Mouse (Mus musculus) lung, postnatal 4 days (tissue): ENCODE data around the gene Slco3a1.

ENCODE experiments used
- DNase-seq, 2 experiments: peaks; one replicate each; pipeline ENCODE4 v3.0.0; 2021

Slco3a1 gene

DNA sequence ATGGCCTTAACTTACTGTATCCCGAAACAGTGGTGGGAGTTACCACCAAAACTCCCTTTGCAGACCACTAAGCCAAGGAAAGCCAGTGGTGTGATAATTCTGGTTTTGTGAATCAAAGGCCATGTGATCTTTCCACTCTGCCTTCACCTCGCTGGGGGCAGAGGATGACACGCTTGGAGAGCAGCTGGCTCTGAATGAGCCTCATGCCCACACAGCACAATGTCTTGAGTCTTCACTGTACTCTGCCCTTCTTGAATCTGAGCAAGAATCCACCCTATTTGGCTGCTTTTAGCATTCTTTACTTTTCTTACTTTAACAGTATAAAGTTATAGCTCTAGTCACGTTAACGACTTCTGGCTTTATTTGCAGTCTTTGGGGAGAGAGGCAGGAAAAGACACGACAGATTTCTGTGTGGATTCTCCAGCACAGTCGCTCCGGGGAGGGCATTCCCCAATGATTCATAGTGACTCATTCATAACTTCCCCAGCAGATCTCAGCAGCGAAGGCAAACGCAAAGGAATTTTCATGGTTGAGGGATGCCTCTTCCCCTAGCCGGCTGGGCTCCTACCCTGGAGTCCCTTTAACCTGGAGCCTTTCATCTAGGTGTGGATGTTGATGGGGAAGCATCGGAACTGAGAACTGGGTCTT lies 178.1 kb downstream of the Slco3a1 start:
- no peak for DNase-seq

DNA sequence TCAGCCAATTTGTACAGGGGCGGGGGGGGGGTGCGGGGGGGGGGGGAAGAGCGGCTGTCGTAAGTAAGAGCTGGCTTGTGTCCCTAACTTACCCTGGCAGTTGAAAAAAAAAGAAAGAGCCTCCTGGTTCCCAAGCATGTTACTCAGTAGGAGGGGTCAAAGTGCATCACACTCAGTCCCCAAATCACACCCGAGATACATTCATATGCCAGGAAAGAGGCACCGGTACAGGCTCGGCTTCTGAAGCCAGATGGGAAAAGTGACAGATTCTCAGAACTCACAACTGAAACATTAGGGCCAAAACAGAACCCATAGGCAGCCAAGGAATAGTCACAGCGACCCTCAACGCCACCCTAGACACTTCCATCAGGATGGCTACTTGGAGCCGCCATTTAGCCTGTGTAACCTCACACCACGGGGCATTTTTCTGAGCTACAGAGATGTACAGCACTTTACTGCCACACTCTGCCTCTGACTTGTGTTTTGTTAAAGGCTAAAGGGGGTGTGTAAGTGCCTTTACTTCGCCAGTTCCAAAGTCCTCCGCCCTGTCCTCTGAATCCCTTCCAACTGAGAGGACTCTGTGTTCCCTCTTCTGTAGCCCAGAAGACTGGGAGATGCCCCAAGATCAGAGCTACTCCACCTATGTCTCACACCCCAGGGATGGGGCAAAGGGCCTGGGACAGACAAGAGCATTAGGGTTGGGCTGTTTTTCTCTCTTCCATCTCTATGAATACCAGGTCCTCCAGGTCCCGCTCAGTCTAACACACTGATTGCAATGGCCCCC lies 179.2 kb downstream of the Slco3a1 start:
- DNase-seq, result no peak

DNA sequence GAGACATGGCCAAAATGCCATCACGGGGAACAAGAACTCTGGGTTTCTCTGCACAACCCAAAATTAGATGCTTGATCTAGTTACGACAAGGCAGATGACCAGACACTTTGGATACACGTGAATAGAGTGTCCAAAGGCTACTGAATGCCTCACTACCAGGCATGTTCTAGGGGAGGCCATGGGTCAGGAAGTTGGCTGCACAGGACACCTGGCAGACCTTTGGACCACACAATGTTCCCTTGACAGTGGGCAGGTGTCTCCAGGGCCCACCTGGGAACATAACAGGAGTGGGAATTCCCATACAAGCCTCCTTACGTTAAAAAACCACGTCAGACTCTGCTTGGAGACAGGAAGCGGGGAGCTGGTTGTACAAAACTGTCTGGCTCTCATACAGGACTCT lies 181.5 kb downstream of the Slco3a1 start:
- no peak for DNase-seq

DNA sequence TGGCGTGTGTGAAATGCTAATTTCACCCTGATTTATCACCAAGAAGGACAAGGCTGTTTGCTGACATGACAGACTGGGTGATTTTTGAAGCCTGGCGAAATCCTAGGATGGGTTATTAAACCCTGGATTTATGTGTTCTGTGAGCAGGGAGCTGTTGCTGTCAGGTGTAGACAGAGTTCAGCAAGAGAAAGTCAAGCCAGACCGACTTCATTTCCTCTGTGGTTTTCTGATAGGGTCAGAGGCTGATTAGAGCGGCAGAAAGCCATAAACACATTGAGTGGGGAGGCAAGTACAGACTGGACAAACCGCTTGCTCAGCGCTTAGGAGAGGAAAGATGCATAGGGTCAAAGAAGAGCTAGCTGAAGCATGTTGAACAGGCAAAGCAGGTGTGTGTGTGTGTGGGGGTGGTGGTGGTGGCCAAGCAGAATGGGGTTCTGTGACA lies 182.4 kb downstream of the Slco3a1 start:
- DNase-seq, result no peak

DNA sequence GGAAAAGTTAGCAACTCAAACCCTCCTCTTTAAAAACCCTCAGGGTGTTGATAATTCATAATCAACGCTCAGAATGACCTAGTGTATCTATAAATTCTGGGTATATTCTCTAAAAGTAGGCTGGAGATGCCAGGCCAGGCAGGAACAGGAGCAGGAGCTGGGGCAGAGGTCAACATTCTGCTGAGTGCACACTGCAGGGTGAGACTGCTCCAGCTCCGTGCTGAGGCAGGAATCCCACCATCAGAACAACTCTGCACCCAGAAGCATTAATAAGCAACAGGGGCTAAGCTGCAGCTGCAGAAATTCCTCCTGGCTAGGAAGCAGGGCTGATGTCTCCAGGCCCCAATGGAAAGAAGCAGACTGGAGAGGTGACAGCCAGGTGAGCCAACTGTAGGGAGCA lies 182.9 kb downstream of the Slco3a1 start:
- DNase-seq, result no peak

DNA sequence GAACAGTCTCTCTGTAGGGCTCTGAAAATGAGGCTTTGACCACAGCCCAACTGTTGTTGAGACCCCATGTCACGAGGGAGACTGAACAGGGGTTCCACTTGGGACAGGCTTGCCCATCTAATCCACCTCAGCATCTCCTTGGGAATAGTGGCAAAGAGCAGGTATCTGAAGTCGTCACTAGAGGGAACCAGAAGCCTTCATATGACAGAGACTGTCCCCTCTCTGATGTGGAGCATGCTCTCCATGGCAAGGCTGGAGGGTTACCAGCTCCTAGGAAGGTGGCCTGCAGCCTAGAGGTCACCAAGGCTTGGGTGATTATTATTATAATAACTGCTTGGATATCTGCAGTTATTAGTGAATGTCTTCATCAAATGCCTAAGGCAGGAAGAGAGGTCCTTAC lies 183.4 kb downstream of the Slco3a1 start:
- peak in 1 of 2 experiments; percentile 55 for DNase-seq

DNA sequence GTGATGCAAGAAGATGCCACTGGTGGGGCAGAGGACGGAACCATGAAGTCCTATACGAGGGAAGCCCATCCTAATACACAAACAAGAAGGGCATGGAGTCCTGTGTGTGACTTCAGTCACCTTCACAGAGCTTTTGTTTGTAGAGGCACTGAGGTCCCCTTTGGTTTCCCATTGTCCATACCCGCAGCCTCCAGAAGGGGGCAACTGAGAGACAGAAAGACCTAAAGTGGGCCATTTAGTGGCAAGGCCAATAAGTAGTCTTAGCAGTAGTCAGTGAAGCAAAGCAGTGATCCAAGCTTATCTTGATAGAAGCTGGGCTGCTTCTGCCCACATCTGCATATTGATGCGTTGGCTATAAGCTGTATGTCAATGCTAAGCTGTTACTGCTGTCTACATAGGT lies 184.9 kb downstream of the Slco3a1 start:
- DNase-seq, result peak; percentile 49 to 60

DNA sequence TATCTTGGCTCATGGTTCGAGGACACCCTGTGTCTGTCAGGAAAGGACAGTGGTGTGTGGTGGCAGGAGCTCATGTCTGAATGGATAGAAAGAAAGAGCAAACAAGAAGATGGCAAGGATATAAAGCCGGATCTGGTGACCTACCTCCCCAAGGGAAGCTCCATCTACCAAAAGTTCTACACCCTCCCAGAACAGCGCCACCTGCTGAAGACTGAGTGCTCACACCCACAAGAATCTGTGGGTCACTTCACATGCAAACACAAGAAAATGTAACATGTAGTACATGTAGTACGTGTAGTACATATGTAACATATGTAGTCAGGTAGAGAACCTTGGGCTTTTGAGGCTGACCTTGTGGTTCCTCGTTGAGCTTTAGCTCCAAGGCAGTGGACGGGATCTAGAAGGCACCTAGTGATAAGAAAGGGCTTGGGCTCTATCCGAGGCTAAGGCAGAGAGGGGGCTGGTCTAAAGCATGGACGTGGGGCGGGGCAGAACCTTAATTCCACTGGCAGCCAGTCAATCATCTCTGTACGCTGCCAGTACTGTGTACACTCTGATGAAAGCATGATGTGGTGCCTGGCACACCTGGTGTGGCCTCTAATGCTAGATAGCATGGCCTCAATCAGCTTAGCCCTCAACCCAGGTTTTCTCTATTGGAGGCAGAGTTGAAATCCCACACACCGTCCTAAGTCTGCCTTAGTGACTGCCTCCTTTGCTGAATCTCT lies 186.2 kb downstream of the Slco3a1 start:
- DNase-seq, result no peak

DNA sequence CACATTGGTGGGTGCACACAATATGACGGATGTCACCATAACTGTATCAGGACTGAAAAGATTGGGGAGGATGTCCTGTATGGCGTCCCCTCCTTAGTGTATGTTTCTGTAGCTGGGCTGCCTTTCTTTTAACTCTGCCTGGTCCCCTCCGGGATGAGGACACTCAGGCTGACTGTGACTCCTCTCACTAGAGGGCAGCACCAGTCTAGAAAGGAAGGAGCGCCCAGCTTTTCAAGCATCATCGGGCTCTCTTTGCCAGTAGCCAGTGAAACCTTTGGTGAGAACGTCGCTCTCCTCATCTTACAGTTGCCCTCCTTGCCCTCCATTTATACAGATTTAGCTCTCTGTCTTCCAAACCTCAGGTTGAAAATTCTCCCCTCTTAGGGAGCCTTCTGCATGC lies 187.2 kb downstream of the Slco3a1 start:
- peak in 1 of 2 experiments; percentile 69 for DNase-seq

DNA sequence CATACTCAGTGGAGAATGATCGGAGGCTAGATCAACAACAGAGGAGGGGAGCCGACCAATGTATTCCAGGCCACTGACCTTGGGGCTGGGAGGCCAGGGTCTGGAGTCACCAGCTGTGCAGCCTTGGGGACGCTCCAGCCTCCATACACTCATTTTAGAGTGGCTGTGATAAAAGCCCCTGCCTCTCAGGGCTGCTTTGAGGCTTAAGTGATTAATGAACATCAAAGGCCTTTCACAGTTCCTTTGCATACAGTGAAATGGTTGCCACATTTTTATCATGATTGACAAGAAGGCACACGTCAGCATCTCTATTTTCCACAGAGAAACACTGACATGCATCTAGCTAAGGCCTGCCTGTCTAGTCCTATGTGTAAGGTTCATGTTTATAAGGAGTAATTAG lies 189.0 kb downstream of the Slco3a1 start:
- DNase-seq, result no peak

DNA sequence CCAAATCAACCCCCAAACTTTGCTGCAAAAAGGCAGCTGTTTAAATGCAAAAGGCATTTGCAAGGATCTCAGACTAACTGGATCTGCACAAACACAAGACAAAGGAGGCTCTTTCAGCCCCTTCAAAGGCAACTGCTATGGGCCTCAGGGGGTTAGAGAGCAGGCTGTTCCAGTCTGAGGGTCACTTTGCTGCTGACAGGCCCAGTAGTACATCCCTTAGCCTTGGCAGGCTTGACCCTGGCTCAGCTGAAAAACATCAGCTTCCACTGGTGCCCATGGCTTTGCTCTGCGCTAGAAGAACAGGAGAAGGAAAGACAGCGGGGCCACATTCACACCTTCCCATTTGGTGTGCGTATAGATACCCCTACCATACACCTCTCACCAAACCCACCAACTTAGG lies 189.6 kb downstream of the Slco3a1 start:
- no peak for DNase-seq

DNA sequence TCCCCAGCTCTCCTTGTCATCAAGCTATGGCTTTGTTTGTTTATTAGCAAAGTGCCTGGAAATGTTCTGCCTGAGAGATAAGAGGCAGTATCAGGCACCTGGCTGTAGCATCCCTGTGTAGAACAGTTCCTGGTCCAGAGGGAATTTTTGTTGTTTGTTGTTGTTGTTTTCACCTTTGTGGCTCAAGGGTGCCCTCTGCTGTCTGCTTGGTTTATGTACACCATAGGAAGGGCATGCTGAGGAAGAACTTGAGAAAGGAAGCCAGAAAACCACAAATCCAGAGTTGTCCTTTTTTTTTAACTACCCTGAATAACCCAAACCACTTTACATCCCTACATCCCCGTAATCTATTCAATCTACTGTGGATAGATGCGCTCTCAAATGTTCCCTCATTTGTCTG lies 191.1 kb downstream of the Slco3a1 start:
- DNase-seq, result no peak

DNA sequence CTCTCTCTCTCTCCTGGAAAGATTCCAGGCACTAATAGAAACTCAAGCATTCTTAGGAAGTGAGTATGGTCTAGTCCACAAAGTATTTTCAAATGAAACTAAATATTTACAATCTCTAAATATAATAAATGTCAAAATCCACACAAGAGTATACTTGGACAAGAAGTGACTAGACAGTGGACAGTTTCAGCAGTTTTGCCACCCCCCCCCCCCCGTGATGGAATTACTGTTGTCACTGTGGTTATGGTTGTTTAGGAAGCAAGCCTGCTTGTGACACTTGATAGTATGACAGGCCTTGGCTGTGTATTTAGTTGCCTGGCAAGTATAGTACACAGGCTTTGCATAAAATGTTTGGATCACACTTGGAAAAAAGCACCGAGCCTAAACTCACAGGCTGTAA lies 192.9 kb downstream of the Slco3a1 start:
- DNase-seq, result no peak

DNA sequence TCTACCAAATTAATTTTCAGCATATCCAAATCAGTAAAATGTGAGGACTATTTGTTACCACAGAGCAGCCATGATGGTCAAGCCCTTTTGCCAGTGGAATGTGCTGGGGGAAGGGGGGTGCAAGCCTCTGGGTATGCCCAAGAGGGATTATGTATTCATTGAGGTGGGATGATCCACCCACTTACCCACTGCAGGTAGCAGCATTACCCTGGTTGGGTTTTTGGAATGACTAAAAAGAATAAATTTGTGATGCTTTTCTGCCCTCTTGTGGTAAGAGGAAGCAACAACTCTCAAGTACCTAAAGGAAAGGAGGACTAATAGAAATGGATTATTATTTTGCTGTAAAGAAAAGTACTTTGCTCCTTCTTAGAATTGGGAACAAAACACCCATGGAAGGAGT lies 197.6 kb downstream of the Slco3a1 start:
- no peak for DNase-seq

DNA sequence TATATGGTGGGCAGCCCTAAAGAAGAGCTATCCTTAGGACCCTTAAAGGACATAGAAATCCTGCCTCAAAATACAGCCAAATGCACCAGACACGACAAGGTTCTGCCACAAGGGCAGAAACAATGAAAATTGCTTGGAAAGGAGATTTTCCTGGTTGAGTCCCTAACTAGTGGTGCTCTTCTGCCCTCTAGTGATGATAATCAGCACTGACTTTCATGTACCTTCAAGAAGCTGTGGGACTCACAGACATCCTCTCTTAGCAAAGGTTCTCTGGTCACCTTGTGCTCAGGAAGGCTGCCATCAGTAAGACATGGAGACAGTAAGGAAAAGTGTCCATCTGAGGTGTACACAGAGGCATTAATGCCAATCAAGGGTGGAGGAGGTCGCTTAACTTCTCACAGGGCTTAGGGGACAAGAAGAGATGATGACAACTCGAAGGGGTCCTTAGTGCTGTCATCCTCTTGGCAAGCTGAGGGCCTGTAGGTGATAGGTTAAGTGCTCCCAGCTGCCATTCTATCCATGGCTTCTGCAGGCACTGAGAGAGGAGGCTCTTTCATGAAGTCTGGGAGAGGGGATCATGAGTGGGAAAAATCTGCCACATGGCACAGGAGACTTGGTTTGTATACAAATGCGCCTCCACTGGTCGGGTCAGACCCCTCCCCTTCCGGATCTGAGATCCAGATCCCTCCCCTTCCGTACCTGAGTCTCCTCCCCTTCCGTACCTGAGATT lies 199.9 kb downstream of the Slco3a1 start:
- peak in 1 of 2 experiments; percentile 48 for DNase-seq

DNA sequence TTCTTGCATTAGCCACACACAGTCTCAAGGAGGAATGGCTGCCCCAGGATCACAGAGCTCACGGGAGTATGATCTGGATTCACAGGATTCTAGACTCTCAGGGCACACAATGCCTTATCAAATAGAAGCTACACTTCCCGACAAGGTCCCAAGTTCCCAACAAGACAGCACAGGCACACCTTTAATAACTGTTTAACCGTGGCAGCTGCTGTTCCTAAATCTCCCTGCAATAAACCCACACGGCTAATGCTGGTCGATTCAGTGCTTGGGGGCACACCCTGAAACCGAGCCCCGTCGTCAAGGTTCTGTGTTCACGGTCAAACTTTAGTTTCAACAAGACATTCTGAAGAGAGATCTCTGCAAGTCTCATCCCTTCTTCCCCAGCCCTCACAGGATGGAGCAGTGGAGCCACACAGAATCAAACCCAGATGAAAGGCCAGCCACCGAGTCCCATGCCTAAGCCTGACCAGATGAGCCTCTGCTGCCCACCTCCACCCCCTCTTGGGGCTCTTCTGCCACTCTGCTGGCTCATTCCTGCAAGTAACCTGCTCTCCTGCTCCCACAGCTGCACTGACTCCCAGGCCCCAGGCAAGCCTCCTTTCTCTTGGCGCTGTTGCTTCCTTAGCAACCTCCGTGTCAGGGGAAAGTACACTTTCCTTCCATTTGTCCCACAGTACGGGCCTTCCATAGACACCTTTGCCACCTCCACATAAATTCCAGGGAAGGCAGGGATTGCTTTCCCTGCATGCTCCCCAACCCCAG lies 200.7 kb downstream of the Slco3a1 start:
- no peak for DNase-seq

DNA sequence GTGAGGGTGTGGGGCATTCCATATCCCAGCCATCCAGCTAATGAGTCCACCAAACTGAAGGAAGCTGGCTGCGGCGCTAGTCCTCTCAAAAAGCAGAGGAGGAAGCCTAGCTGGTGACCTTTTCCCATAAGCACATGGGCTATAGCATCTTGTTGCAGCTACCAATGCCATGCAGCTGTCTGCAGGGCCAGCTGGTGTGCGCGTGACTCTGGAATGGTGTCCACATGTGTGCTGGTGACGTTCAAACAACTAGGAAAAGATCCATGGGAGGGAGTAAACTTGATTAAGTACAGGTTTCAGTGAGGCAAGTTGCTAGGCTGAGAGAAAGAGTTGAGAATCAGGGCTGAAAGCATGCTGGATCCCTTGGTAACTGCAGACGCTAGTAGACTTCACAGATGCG lies 201.3 kb downstream of the Slco3a1 start:
- DNase-seq, result no peak

DNA sequence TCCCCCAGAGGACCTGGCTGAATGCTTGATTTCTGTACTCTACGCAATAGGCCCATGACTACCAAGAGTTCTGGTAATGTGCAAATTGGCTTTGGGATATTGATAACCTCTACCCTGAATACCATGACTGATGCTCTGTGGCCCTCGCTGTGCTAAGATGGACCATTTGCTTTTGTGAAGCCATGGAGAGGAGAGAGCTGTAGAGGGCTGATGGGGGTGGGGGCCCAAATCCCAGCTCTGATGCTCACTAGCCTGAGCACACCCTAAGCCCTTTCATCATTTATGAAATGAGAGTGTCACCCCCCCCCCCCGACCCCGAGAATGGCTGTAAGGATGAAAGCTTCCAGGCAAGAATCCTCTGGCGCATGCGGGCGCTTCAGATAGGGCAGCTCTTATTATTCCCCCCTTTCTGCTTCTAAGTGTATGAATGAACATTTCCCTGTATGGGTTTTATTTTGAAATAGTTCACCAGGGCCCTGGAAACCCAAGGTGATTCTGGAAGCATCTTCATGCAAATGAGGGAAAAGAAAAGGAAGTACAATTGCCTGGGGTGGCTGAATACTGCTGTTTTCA lies 206.2 kb downstream of the Slco3a1 start:
- no peak for DNase-seq

DNA sequence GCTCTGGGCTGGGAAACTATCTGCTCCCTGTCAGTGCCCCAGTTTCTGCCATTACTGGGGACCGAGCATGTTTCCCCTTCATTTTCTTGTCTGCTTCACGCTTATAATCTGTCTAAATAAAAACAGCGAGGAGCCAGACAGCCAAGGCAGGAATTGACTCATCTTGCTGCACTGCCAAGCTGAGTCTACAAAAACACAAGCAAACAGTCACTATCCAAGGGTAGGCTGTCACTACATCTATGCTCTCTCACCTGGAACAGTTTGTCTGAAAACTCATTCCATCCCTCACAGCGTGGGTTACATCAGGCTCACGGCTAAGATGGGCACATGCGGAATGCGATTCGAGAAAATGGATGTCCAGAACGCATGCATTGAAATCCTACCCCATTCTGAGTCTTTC lies 207.6 kb downstream of the Slco3a1 start:
- no peak for DNase-seq

DNA sequence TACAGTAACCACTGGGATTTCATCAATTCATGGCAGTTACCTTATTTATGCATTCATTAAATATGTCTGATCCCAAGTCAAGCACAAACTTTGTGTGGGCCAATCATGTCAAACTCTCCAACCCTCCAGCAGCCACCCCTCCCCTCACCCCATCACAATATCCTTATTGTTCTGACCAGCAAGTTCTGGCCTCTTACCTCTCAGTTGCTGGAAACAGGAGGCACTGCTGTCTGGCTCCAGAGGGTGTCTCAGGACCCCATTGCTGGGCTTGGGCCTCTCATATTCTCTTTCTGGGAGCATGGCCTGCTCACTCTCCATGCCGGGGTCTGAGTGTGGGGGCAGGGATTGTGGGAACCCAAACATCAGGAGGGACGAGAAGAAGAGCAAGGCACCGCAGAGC lies 208.1 kb downstream of the Slco3a1 start:
- DNase-seq, result no peak

DNA sequence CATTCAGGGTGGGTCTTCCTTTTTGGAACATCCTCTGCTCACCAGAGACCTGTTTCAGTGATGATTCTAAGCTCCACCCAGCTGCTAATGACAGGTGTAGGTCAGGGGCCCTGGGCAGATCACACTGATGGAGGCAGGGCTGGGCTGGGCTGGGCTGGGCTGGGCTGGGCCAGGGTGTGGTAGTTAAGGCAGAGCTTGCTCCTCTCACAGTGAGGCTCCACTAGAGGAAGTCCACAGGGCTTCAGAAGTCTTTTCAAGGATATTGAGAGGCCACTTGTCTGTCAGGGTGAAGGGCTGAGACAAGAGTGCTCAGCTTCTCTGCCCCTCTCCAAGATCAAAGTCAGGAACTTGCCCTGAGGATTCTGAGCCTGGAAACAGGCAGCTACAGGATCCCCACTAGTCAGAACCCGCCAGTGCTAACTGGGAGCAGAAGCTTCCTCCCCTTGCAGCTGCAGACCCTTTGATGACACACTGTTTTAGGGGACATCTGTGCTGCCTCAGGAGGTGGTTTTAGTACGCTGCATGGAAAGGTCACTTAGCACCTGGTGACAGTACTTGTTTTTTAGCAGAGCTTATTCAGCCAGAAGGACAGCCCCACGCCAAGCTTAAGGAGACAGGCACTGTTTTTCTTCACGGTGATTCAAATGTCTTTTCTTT lies 213.3 kb downstream of the Slco3a1 start:
- DNase-seq, result peak; percentile 10 to 40
